Mouse (Mus musculus): ENCODE data around the gene AI661453.
"Not testable (repeated sequence)": the region's sequence is repeated elsewhere in the genome, so short reads cannot be mapped to it uniquely, and the experiment has no call there.

The AI661453 gene

DNA sequence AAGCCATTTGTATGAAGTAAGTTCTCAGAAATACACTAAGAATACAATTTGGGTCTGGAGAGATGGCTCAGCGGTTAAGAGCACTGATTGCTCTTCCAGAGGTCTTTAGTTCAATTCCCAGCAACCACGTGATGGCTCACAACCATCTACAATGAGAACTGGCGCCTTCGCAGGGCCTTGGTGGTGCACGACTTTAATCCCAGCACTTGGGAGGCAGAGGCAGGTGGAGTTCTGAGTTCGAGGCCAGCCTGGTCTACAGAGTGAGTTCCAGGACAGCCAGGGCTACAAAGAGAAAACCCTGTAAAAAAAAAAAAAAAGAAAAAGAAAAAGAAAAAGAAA, 66.3 kb downstream of the AI661453 start:
- DNase-seq (ENCODE audit: low spot score in 2 of 2), result not testable (repeated sequence)

DNA sequence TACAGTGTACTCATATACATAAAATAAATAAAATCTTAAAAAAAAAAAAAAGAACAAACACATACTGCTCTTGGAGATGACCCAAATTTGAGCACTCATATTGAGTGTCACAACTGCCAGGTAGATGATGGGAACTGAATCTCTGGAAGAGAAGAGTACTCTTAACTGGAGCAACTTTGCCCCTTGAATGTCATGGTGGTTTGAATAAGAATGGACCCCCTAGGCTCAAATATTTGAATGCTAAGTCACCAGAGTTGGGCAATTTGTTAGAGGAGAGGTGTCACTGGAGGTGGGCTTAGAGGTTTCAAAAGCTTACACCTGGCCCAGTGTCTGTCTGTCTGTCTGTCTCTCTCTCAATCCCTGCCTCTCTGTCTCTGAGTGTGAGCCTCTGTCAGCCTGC, 67.3 kb downstream of the AI661453 start:
- no peak for DNase-seq (ENCODE audit: low spot score in 2 of 2)

DNA sequence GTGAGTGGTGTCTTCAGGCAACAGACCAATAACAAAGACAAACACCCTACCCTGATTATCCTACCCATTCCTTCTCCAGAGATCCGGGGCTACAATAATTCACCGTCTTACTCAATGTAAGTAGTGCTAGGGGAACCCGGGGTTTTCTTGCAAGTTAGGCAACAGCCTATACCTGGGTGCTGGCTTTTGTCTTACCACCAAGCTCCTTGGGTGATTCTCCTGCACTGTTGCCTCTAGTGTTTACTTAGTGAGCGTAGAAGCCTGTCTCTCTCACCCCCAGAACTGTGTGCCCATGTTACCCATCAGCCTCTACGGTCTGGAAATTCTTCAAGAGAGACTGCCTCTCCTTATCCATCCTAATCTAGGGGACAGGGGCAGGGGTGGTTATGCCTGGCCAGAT, 67.8 kb downstream of the AI661453 start:
- DNase-seq (ENCODE audit: low spot score in 2 of 2), result no peak

DNA sequence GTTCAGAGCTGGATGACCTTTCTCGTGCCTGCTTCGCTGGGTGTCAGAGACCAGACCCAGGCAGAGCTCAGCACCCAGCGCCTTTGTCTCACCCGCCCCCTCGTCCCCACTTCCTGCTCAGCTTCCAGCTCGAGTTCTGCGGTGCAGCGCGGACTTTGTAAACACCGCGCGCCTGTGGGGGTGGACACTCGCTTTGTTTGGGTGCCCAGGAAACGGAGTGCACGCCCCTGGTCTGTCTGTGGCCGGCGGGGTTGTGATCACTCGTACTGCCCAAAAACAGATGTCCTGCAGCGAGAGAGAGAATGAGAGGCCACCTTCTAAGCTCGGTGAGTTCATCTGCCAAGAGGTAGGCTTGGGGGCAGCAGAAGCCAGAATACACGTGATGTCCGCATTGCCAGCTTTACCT, 68.5 kb downstream of the AI661453 start, which contains the start of gene Ccnd3:
Gene Ccnd3 (plus strand): TSS at position 111 of the 406 bp plus-strand sequence.
- DNase-seq (ENCODE audit: low spot score in 2 of 2), result peak; percentile 90 to 96

DNA sequence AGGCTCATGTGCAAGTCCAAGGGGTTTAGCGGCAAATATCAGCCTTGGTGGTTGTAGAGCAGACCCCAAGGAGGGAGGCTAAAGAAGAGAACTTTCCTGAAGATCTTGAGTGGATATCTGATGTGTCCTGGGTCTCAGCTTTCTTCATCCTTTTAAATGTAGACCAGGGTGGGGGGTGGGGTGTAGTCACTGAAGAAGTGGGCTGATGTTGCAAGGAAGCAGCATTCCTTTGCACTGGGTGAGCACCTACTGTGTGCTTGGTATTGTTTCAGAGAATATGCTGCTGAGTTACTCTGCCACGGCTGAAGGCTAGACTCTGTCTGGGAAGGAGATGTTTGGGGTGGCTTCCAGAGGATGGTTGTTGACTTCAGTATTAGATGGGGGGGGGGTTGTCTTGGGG, 69.2 kb downstream of the AI661453 start:
- no peak for DNase-seq (ENCODE audit: low spot score in 2 of 2)

DNA sequence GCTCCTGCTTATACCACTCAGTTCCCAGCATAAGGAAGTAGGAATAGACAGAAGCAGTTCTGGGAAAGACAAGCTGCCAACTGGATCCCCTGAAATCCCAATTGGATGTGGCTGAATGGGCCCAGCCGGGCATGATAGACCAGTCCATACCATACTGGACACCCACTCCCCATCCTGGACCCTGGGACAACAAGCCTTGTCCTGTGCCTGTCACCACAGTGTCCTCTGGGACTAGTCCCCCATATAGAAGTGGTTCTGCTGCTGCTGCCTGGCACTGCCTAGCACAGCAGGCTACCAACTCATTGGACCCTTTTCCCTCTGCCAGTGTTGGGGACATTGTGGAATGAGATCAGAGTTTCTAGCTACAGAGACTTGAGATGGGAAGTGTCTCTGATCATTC, 69.6 kb downstream of the AI661453 start:
- DNase-seq (ENCODE audit: low spot score in 2 of 2), result no peak

DNA sequence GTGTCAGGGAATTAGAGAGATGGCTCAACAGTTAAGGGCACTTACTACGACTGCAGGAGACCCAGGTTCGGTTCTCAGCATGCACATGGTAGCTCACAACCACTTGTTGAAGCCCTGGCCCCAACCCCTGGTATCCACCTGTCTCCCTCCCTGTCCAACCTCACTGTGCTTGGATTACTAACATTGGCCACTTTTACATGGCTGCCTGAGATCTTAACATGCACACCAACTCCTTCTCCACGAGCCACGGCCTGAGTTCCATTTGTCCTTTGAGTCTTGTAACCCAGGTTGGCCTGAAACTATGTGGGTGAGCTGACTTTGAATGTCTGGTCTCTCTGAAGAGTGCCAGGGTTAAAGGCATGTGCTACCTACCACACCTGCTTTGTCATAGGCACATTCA, 70.3 kb downstream of the AI661453 start:
- no peak for DNase-seq (ENCODE audit: low spot score in 2 of 2)

DNA sequence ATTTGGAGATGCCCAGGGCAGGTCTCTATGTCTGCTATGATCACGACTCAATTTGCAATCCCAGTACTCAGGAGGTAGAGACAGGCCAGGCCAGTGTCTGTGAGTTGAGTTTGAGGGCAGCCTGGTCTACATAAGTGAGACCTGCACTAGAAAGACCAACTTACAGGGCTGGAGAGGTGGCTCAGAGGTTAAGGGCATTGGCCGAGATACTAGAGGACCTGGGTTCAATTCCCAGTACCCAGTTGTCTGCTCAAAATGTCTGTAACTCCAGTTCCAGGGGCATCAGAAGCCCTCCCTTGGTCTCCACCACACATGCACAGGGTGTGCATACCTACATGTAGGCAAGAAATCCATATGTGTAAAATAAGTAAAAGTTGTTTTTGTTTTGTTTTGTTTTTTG, 71.1 kb downstream of the AI661453 start:
- DNase-seq (ENCODE audit: low spot score in 2 of 2), result no peak

DNA sequence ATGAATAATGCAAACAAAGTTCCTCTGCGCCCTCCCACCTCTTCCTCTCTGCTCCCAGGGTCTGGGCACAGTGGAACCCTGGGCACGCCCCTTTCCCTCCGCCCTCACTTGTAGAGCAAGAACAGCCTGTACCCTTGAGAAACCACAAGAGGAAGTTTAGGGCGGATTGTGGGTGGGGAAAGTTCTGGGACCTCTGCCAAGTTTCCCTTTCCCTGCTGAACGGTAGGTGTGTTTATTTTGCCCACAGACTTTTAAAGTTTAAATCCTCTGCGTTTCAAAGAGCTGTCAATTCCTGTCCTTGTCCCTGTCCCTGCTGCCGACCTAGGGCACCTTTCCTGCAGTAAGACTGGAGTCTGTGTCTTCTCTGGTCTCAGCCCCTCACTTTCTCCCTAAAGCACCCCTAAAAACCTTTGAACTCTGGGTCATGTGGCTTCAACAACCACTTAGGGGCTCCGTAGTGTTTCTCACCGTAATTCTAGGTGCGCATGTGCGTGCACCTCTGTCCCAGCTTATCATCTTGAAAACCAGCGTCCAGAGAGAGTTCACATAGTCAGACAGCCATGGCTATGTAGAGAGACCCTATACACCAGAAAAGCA, 71.7 kb downstream of the AI661453 start:
- DNase-seq (ENCODE audit: low spot score in 2 of 2), result peak; percentile 93 to 96

DNA sequence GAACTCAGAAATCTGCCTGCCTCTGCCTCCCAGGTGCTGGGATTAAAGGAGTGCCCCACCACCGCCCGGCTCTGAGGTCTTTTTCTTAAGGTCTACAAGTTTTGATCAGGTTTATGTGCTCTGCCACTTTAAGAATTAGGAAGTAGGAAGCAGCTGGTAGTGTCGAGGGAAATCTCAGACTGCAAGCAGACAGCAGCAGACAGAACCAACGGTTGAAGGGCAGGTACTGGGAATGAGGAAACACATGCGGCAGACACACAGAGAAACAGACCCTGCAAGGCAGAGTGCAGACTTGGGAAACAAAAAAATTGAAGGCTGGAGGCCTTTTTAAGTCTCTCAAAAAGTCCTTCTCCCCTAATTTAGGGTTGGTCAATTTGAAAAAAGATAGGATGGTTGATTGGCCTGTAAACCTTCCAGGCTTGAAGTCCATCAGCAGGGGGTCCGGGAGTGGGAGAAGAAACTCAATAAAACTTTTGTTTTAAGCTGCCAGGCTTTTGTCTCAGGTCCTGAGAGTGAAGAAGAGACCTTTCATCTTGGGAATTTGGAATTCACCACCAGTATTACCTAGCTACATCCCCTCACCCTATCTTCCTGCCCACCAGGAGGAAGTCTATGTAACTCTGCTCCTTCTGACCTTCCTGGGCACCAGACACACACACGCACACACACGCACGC, 72.8 kb downstream of the AI661453 start:
- no peak for DNase-seq (ENCODE audit: low spot score in 2 of 2)

DNA sequence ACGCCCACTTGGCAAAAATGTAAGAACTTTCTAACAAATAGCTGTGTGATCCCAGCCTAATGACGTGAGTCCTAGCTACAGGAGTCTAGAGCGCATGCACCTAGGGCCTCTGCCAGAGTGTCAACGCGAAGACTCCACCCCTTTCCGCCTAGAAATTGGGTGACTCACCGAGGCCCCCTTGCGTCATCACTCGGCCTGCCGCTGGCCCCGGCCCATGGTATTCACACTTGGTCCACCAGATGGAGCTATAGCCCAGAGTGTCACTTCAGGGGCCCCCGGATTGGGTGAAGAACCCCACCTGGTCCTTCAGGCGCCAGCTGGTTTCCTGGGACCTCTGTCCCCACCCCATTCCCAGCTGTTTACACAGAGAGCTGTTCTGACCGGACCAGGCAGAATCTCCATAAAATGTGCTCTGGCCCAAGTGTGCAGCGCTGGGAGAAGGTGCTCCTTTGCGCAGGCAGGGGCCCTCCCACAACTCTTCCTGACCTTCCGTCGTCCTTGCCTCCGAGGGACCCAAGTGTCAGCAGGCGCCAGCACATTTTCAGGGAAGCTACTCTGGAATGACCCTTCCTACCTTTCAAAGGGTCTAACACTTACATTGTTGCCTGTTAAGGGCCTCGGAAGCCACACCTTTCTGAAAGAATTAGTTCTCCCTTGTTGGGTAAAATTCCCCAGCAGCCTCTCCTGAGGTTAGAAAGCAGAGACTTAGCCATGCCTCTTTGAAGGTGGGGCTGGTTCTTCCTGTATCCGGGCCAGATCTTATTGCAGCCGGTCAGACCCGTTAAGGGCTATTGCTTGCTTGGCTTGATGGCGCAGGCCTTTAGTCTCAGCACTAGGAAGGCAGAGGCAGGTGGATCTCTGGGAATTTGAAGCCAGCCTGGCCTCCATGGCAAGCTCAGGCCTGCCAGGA, 75.0 kb downstream of the AI661453 start:
- peak; percentile 98 to 99 for DNase-seq (ENCODE audit: low spot score in 2 of 2)

DNA sequence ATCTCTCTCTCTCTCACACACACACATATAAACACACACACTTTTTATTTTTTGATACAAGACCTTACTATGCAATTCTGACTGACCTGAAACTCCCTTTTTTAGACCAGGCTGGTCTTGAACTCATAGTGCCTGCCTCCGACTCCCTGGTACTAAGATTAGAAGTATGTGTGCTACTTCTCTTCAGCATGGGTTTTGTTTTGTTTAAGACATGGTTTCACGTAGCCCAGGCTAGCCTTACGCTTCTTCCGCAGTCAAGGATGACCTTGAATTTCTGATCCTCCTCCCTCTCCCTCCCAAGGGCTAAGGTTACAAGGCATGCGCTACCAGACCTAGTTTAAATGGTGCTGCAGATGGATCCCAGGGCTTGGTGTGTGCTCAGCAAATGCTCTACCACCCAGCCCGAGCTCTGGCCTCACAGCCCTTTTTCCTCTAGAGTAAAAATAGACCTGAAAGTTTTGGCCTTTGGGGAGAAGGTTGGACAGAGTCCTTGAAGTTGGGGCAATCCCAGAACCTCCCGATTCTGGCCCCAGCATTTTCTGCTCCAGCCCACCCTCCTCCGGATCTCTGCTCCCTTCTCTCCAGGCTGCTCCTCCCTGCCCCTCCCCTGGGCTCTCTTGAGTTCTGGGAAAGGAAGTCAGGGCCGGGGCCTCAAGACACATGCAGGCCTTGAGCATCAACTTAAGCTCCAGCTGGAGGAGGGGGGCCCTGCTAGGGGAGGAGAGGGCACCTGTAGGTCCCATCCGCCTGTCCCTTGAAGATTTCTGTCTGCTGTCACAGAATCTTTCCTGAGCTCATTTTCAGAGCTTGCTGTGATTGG, 76.8 kb downstream of the AI661453 start:
- no peak for DNase-seq (ENCODE audit: low spot score in 2 of 2)

DNA sequence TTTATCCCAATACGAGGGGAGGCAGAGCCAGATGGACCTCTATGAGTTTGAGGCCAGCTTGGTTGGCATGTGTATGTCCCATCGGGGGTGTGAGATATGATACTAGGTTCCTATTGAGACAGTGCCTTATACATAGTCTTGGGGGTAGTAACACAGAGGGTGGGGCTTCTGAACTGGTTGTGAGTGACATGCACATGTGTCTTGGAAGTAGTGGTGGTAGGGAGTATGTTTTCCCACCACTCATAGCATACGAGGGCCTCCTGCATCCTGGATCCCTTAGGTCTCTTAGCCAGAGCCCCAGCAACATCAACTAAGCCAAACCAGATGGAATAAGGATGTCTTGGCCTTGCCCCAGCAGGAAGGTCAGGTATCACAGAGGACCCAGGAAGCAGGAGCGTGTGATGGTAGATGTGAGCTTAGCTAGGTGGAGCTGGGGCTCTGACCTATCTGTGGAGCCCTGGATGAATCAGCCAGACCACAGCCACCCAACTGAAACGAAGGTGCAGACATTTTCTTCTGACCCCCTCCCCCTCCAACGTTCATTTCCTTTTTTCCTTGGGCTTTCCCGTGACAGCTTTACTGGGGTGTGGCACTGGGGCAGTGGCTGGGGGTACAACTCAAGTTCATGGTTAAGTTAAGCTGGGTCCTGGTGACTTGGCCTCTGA, 78.9 kb downstream of the AI661453 start:
- peak; percentile 47 to 48 for DNase-seq (ENCODE audit: low spot score in 2 of 2)

DNA sequence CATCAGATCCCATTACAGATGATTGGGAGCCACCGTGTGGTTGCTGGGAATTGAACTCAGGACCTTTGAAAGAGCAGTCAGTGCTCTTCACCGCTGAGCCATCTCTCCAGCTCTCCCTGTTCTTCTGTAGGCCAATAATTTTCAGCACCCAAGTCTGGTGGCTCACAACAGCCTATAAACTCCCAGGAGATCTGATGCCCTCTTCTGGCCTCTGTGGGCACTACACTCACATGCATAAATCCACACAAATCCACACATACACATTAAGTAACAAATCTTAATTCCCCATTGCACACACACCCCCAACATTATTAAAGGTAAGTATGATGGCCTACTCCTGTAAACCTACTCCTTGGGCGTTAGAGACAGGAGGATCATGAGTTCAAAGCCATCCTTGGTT, 79.8 kb downstream of the AI661453 start:
- DNase-seq (ENCODE audit: low spot score in 2 of 2), result no peak

DNA sequence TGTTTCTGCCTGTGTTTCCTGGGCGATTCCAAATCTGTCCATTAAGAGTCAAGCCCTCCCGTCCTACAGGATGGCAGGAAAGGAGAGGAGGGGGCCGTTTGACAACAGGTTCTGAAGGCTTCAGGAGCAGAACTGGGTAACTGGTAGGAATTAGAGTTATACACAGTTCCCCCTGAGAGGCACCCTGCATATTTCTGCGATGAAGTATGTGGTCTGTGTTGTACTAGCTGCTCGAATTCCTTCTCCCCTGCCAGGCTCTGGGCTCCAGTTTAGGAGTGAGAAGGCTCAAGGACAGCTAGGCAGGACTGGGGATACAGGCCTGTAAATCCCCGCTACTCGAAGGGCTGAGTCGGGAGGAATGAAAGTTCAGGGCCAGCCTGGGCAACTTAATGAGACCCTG, 81.8 kb downstream of the AI661453 start:
- DNase-seq (ENCODE audit: low spot score in 2 of 2), result no peak

Measured in natural killer cell, adult 2 months (primary cell).